Mouse (Mus musculus) left cerebral cortex, postnatal 14 days (tissue): ENCODE measurements around the gene D130052B06Rik. TPM values are rescaled to one million over a fixed set of nuclear protein-coding genes. Genes with fewer than 3 reads are reported as not detected.

Experiments
- DNase-seq, 2 experiments: peaks; one replicate each; pipeline ENCODE4 v3.0.0; 2021 to 2022; ENCODE audit warnings: low spot score in 2 of 2, mixed read lengths in 1 of 2
- intact Hi-C: fragments of 180-260 bp; cut with DNase I; formaldehyde crosslinking; loops from one replicate; pipeline ENCODE4 v1.15.1; 2025
- long read RNA-seq, 2 experiments: library from polyadenylated mRNA; stranded (forward); transcript quantifications; one replicate each; pipeline ENCODE4 v2.0.0; 2021
- total RNA-seq, 2 experiments: library from RNA; stranded (reverse); gene quantifications; 2 replicates each; pipeline ENCODE4 v1.2.3; 2021

Gene D130052B06Rik
- not detected for total RNA-seq
- long read RNA-seq, experiment 1: 0 reads
- long read RNA-seq, experiment 2: 0 reads

DNA sequence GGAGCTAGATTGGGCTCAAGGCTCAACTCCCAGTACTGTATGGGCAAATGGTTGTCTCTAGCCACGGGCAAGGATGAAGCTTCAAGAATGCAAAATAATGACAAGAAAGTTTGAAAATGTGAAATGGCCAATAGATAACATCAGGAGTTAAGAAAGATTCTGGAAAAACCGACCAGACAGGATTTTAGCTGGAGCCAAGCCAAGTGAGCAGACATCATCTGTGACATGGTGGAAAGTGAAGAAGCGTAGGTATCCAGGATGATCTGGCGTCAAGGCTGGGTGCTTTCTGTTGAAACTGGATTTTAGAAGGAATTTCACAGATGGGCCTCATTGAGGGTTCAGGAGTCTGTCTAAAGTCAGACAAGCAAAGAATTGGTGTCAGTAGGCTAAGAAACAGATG, at the start of gene D130052B06Rik:
Gene D130052B06Rik, plus strand, starts transcription at position 317 of the 400 bp plus-strand sequence.
- DNase-seq: no peak
- intact Hi-C loops: no loop called here

- DNase-seq: no peak
- intact Hi-C loops: no loop called here
Measured at GRCm38 (mm10) chr11:33550861-33551560, 48.1 kb upstream of the D130052B06Rik start.

DNA sequence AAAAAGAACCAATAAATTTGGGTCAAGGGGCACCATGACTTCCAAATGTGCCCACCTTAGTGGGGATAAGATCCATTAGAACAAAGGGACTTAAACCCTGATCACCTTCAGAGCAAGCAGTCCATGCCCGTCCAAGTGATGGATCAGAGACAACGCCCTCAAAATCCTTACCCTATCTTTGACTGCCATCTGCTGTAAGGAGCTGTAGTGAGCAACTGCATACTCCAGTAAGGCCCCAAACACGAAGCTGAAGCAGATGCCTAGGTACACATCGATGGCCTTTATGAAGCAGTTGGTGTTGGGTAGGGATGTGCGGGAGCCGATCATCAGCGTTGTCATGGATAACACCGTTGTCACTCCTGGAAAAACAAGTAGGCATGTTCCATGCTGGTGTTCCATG, 45.0 kb upstream of the D130052B06Rik start:
- intact Hi-C loops: loop anchor here (2.0 kb wide), 1 partner anchor 377 kb away; no protein-coding TSS in a partner anchor
- peak; percentile 8 to 19 for DNase-seq

DNA sequence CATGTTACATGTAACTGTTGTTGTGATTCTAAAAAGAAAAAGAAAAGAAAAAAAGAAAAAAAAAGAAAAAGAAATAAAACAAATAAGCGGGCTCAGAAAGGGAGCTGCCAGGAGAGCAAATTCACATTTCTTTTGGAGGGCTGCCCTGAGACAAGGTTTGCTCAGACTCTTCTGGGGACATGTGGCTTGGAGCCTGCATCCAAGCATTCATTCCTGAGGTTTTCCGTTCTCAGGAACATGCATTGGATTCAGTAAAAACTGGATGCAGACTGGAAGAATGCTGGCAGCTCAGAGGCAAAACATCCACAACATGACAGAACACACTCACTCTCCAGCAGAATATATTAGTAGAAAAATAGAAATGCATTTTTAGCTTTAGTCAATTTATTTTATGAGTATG, 35.2 kb upstream of the D130052B06Rik start:
- intact Hi-C loops: no loop called here
- DNase-seq: no peak

- intact Hi-C loops: loop anchor here (1.0 kb wide), 1 partner anchor 151 kb away; no protein-coding TSS in a partner anchor
- peak; percentile 25 to 53 for DNase-seq
Measured at GRCm38 (mm10) chr11:33570413-33570812, 28.7 kb upstream of the D130052B06Rik start.

GRCm38 (mm10) chr11:33574944-33575343, 24.2 kb upstream of the D130052B06Rik start:
- no peak for DNase-seq
- intact Hi-C loops: no loop called here

- intact Hi-C loops: no loop called here
- DNase-seq: no peak
Measured at GRCm38 (mm10) chr11:33578859-33579258, 20.2 kb upstream of the D130052B06Rik start, which contains the start of gene Gabrp. Gabrp (minus strand) TSS chr11:33578959.

DNA sequence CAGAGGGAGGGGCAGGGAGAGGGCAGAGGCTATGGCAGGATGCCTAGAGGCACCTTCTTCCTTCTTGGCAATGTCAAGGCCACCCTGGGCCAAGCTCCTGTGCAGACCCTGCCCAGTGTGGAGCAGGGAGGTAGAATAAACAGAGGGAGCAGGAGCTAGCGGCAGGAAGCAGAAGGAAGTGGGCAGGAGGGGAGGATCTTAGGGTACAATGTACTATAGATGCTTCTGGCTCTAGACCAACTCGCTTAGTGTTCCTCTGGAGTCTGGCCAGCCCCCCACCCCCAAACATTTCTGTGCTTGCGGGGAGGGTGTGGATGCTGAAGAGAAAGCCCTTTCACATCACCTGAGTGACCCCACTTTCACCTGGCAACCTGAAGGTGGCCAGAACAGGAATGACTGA, 19.5 kb upstream of the D130052B06Rik start:
- no peak for DNase-seq
- intact Hi-C loops: no loop called here

- no peak for DNase-seq
- intact Hi-C loops: no loop called here
Measured at GRCm38 (mm10) chr11:33586614-33587013, 12.5 kb upstream of the D130052B06Rik start.

GRCm38 (mm10) chr11:33590771-33591170, 8.3 kb upstream of the D130052B06Rik start:
- intact Hi-C loops: no loop called here
- no peak for DNase-seq

- DNase-seq: no peak
- intact Hi-C loops: no loop called here
Measured at GRCm38 (mm10) chr11:33592826-33593225, 6.3 kb upstream of the D130052B06Rik start.

DNA sequence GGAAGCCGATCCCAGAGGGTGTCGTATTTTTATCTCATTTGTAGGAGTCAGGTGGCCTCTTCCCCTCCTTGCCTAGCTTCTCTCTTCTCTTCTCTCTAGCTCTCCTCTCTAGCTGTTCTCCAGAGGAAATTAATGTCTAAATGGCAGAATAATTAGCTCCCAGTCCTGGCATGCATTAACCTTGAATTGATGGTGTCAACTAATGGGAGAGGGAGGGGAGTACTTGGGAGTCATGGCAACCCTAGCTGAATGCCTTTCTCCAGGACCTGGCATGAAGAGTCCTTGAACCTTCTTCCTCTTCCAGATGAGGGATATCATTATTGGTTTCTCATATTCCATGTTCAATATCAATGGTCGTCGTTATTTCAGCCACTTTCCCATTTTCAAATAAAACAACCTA, 2.4 kb upstream of the D130052B06Rik start:
- intact Hi-C loops: no loop called here
- DNase-seq: no peak

DNA sequence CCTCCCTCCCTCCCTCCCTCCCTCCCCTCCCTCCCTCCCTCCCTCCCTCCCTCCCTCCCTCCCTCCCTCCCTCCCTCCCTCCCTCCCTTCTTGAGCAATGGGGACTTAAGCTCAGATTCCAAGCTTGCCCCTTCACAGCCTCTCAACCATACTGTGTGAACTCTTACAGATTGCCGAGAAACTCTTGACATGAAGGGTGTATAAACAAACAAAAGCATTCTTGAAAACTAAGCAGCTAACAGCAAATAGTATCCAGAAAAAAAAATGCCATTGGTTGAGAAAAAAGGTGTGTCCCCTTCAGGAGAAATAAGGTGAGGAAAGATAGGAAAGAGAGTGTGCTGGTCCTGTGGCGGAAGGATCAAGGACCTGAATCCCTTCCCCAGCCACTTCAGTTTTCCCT, 4.1 kb downstream of the D130052B06Rik start:
- intact Hi-C loops: no loop called here
- DNase-seq: no peak

DNA sequence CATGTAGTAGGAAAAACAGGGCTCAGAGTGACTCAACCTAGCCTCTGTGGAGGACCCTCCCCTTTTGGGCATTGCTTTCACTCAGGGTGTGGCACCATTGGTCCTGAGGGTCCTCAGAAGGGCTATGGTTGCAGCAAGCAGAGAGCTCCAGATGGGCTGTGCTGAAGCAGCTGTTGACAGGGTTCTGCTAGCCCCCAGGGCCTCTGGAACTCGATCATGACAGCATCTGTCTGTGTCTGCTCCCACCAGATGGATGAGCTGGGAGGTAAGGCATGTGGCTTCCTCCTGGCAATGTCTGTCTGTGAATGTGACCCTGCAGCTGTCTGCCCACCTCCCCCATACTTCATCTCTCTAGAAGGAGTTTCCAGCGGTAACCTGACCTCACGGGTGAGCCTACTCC, 8.7 kb downstream of the D130052B06Rik start:
- no peak for DNase-seq
- intact Hi-C loops: no loop called here

- DNase-seq: peak; percentile 65 to 83
- intact Hi-C loops: loop anchor here (2.0 to 10.0 kb wide), 3 partner anchors 45 to 437 kb away; no protein-coding TSS in a partner anchor
Measured at GRCm38 (mm10) chr11:33614218-33614617, 15.1 kb downstream of the D130052B06Rik start.

DNA sequence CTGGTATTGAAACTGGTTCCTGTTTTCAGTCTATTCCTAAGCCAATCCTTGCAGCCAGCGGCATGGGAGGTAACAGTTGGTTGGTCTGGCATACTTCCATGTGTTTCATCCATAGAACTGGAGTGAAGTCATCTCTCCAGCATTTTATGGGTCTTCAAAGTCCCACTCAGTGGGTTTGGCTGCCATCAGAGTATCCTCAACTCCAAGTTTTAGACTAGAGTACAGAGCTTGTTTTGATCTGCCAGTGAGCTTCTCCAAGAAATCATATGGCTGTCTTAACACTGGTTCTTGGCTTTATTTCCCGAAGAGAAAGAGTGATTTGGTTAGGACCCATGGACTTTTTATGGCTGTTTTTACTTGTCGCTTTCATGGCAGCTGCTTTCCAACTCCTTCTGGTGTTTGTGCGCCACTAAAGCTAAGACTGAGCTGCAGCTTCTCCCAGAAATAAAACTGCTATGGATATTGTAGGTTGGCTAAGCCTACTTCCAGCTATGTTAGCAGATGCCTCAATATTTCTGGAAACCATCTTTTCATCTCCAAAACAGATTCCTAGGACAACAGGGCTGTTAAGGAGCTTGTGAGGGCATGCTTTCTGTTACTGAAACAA, 28.1 kb downstream of the D130052B06Rik start:
- intact Hi-C loops: loop anchor here (5.0 kb wide), 1 partner anchor 75 kb away; no protein-coding TSS in a partner anchor

DNA sequence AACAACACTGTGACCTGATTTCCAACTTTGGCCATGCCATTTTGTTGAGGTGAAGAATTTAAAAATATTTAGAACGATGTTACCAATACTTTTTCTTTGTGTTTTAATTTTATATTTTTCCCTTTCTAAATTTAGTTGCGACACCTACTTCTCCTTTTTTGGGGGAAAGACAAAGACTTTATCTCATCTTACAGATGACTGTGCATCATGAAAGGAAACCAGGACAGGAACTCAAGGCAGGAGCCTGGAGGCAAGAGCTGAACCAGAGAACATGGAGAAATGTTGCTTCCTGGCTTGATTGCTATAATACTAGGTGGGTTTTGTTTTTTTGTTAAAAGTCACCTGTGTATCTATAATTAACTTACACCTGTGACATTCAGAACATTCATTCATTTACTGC, 38.0 kb downstream of the D130052B06Rik start:
- DNase-seq: no peak
- intact Hi-C loops: no loop called here

More for the DNA sequence above, 28.1 kb downstream of the D130052B06Rik start:
- DNase-seq: peak; percentile 22 to 54

GRCm38 (mm10) chr11:33649358-33649757, 50.3 kb downstream of the D130052B06Rik start:
- DNase-seq: no peak
- intact Hi-C loops: no loop called here

DNA sequence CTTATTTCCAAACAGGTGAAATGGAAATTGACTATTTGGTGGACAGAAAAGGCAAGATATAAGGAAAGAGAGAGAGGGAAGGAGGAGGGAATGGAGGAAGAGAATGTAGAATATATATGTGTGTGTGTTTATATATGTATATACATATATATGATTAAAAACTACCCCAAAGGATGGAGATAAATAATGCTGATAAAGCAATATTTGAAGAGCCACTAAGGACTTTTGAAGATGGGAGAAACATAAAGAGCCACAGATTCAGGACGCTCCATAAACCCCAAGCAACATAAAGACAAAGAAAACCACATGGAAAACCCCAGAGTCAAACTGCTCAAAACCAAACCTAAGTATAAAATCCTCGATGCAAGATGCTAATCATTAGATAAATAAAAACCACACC, 55.4 kb downstream of the D130052B06Rik start:
- DNase-seq: no peak
- intact Hi-C loops: no loop called here

DNA sequence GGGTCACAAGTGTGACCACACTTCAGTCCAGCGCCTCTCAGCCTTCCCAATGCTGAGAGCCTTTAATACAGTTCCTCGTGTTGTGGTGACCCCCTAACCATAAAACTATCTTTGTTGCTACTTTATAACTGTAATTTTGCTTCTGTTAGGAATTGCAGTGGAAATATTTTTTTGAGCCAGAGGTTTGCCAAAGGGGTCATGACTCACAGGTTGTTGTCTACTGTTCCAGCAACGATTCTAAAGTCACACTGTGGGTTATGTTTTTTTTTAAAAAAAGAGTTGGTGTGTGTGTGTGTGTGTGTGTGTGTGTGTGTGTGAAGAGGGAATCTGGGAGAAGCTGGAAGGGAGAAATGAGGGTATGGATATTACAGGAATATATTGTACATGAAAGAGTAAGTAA, 56.1 kb downstream of the D130052B06Rik start:
- DNase-seq: no peak
- intact Hi-C loops: no loop called here
